Mouse (Mus musculus): ENCODE results near the gene Slc17a4.

Gene Slc17a4

DNA sequence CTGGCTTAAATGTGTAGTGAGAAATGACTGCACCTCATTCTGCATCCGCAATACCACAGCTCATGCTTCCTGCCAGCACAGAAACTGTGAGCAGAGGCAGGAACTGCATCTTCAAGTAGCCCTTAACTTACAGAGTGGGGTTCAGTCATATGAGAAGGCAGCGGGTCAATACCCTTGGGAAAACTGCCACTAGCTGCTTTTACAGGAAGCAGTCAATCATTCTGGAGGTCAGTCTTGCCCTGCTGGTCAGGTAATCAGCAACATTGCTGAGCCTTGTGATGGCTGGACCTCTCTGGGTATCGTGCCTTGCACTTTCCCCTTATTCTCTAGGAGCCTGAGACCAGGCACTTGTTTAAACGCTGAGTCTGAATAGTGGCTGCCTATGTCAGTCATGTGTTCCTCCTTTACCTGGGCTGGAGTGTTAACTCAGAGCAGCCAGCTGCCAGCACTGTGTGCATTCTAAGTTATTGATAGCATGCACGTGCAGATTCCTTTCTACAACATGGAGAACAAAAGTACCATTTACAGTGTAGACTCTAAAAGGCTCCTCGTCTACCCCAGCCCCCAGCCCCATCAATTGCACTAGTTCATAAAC lies 25.7 kb downstream of the Slc17a4 start:
- DNase-seq, result no peak

DNA sequence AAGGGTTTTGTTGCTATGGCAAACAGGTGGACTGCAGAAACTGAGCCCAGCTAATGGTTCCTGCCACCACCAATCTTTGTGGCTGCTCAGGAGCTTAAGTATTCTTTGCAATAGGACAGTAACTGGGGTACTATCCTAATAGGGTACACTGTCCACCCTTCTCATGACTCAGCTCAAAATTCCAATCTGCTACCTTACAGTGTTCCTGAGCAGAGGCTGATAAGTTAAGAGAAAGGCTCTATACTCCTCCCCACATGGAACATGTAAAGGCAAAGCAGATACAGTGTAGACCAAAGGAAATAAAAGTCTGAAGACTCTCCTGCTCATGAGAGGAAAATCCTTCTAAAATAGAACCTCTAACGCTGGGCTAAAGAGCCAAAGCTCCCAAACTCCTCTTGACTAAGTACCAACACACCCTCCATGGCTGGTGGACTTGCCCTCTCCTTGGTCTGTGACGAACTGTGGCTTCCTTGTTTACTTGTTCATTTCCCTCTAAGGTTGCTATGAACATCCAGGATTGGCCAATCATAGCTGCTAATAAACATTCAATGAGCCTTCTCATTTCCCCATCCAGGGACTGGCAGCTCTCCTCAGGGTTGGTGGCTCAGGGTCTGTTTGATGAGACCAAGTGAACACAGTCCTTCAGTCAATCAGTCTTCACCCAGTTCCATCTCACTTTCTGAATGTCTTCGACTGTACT lies 27.6 kb downstream of the Slc17a4 start:
- no peak for DNase-seq

DNA sequence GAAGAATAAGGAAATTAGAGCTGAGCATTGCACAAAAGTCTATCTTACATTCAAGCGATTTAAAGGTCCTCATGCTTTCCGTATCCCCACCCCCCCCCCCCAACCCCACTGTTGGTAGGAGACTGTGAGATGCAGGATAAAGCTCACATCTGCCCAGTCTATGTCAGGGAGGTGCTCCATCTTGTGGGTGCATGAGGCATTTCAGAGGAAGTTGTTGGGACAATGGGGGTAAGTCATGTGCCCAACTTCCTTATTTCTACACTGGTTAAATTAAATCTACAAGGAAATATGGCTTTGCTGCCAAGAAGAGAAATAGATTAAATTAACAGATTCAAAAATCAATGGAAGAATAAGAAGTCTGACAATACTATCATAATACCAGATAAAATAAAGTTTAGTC lies 29.3 kb downstream of the Slc17a4 start:
- no peak for DNase-seq

DNA sequence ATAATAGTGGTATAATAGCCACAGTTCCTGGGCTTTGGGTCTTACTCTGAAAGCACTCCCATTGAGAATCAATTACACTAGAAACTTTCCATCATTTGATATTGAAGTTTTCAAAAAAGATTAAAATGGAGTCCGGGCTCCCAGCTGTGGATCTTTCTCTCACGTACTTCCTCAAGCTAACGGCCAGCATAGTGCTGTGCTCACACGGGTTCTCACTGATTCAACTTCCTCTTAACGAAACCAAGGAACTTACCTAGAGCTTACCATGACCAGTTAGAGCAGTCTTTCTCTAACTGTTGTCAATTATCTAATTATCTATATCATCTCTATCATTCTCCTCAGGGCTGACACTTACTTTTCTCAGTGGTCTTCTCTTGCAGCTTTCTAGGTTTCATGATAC lies 35.2 kb downstream of the Slc17a4 start:
- DNase-seq, result no peak

DNA sequence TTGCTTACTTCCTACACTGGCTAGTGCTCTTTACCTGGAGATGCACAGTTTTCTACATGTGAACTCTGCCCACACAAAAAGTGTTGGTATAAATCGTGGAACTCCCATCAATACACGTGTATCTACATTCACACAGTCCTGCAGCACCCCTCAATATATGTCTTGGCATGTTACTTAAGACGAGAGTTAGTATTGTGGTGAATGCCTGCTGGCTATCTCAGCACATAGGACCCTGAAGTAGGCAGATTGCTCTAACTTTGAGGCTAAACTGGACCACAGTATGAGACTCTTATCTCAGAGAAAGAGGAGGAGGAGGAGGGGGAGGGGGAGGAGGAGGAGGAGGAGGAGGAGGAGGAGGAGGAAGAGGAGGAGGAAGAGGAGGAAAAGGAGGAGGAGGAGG lies 35.7 kb downstream of the Slc17a4 start:
- no peak for DNase-seq

DNA sequence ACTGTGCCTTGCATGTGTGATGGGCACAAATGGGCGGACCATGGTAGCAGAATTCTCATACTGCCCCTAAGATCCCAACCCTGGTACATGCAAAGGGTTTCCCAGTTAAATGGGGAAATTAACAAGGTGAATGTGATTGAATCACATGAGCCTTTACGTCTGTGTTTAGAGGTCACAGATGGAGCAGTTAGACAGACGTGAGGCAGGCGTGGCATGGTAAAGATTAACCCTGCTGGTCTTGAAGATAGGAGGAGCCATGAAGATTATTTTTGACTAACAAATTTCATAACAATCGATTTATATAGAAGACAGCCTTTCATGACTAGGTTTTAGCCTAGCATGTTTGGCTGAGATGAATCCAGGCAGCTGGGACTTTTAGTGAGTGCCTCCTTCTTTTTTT lies 41.7 kb downstream of the Slc17a4 start:
- no peak for DNase-seq

DNA sequence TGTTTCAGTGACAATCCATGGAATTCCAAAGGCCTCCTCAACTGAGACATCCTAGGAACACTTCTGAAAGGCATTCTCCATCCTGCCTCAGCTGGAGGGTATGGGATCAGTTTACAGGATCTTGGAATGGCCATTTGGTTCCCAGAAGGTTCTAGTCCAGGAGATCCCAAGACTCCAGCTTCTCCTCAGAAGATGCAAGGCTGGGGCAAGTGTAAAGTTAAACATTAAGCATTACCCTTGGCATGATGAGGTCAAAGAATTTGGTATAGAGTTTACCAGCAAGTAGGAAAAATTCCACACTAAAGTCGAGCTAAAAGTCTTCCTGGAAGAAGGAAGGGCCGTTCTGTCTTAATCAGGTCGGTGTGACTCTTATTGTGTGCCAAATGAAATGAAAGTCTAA lies 44.8 kb downstream of the Slc17a4 start:
- DNase-seq, result no peak

DNA sequence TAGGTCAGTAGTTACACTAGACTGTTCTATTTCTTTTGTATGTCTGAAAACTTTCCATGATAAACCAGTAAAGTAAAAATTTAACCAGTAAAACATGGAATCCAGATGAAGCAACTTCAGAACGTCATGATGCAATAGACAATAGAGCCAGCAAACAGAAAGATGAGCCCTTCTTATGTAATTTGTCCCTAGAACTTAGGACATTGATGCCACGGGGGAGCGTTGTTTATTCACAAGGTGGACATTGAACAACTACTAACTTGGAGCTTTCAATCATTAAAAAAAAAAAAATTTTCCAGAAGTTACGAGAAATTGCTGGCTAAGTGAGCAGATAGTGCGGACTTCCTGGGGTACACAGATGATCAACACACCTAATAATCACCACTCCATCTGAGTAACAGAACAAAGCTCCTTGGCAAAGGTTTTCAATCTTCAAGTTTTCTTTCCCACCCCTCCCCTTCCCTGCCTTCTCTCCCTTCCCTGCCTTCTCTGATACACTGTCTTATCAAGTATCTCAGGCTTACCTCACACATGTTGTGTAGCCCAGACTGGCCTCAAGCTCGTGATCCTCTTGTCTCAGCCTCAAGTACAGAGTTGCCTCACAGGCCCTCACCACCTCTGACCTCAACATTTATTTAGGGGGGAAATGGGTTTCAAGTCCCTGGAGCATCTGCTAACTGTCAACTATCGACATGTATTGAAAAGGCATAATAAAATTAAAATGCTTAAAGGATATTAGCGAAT lies 45.8 kb downstream of the Slc17a4 start:
- DNase-seq, result no peak

DNA sequence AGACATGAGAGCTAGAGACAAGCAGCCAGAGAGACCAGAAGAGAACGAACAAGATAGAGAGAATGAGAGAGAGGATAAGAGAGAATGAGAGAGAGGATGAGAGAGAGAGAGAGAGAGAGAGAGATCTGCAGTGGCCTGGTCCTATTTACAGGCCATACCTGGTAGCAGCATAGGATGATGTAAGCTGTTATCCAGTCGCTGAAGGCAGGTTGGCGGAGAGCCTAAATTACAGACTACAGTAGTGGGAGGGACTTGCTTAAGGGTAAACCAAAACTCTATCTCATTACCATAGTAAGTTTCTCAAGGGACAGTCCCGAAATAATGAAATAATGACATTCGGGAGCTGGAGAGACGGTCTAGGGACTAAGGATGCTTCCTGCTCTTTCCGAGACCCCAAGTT lies 47.4 kb downstream of the Slc17a4 start, which contains the start of gene Slc17a1:
Slc17a1 (plus strand) TSS at position 346 of the 400 bp plus-strand sequence.
- no peak for DNase-seq

DNA sequence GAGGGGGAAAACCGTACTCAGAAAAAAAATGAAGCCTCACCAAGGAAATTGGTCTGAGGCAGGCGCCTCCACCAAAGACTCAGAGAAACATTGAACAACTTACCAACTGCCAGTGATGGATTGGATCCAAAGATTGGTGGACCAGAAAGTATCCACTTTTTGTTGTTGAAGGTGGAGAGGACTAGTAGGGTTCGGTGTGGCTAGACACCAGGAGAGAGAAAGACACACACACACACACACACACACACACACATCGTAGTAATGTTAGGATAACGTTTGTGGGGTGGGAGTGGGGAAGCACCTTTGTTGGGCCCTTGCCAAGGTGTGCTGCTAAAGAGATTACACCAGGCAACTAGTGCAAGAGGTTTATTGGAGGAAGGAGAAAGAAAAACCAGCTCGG lies 47.8 kb downstream of the Slc17a4 start:
- no peak for DNase-seq

DNA sequence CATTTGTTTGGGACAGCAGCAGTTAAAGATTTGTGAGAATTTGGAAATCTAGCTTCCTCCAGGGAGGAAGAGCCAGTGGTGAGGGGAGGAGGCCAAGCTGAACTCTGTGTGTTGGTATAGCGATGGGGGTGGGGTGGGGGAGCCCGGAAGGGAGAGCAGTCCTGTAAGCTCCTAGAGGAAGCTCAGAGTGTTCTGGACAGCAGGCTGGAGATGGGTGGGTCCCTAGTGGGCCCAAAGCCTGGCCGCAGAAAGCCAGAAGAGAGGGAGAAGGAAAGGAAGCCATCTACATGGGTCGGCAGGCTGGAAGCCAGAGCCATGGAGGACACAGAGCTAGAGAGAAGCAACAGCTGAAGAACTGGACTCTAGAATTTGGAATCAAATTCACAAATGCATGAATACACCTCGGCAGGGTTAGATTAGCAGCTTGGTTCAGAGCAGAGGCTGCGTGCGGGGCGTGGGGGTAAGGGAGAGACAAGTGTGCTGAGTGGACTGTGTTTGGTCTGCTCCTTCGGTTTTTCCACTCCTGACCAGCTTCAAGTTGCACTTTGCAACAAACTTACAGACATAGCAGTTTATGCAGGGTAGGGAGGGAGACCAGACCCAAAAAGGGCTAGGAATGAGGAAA lies 48.6 kb downstream of the Slc17a4 start:
- no peak for DNase-seq

DNA sequence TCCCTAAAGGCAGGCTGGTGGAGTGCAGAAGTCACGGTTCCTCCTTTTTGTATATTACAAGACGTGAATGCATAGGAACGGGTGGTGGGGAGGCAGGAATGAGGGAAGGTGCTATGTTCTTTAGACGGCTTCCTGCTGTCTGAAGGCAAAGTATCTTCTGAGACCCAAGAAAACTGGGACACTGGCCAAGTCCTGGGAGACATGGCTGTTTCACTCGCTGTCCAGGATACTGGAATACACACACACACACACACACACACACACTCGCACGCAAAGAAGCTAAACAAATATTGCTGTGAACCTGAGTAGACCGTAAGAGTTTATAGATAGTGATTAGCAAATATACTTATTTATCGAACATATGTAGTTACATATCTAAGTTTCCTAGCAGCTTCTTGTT lies 50.1 kb downstream of the Slc17a4 start:
- DNase-seq, result peak in 1 of 2 experiments; percentile 3

DNA sequence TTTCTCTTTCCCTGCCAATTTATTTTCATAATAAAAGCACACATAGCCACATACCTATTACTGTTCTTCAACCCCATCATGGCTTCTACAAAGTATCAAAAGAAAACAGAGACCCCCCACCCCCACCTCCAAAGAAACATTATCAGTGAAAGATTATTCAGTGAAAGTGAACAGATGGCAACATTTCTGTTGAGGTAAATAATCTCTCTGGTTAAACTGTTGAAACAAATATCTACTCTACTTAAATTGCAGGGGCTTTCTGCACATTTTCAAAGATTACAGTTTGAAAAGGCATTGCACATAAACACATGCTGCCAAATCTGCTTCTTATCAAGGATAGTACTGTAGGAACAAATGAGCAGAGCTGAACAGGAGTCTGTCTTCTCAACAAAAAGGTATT lies 53.0 kb downstream of the Slc17a4 start:
- no peak for DNase-seq

DNA sequence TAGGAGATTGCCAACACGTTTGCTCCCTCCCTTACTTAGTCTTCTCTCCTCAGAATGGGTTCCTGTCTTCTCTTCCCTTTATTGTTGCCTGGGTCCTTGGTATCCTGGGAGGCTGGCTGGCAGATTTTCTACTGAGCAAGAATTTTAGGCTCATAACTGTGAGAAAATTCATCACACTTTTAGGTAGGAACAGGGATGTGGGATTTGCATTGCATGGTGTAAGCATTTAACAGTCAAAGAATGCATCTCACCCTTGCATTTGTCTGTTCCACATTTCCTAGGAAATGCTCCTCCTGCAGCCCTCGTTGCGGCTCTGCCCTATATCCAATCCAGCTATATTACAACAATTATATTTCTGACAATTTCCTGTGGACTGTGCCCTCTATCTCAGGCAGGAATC lies 58.4 kb downstream of the Slc17a4 start:
- no peak for DNase-seq

DNA sequence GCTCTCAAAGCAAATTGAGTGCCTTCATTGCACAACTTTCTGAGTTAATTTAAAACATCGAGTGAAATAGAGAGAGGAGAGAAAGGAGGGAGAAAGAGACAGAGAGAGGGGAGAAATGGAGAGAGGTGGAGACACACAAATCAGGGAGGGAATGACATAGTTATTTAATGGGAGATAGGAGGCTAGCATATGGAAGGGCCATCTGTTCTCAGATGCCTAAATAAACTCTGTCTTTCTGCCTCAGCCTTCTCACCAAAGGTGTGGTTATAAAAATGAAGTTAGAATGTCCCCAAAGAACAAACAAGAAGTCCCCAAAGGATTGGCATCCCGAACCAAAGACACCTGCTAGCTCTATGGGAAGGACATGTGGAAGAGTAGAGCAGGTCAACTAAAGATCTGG lies 65.5 kb downstream of the Slc17a4 start:
- no peak for DNase-seq
